Mouse (Mus musculus): Measurements from ENCODE around the gene Drp2.

DNA sequence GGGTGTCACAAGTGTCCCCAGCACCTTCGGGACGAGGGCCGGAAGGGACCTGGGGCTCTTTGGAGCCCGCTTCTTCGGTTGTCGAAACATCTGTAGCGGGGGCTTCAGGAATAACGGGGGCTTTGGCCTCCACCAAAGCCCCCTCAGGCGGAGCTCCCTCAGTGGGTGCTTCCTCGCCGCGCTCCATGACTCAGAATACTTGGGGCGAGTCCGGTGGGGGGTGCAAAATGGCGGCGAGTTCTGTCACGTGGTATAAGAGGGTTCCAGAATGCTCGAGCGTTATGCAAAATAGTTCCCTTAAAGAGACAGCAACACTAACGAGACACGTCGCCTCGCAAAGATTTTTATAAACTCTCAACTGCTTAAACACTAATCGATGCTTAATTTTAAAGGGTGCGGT lies 71.9 kb downstream of the Drp2 start, which contains the start of gene Taf7l:
- TF ChIP-seq POLR2A (IDR thresholded peaks at IDR 0.05; ENCODE audit: borderline replicate concordance, extremely low read depth, low read depth, low read length) (no peak), CTCF (IDR thresholded peaks at IDR 0.05; ENCODE audit: insufficient read depth, low read length) (no peak)

Measured in lung, adult 2 months (tissue).